Mouse (Mus musculus): ENCODE results near the gene Kri1. TPM values are rescaled to one million over a fixed set of nuclear protein-coding genes. Genes with fewer than 3 reads are reported as not detected.
"Not testable (repeated sequence)": the region's sequence is repeated elsewhere in the genome, so short reads cannot be mapped to it uniquely, and the experiment has no call there.

Kri1 gene
- polyA plus RNA-seq, 1 experiment from 2014 or later, result 8.9 TPM

GRCm38 (mm10) chr9:21264272-21264999 is 23.3 kb downstream of the Kri1 start:
- peak overlapping the region; percentile 96 for H3K4me3 ChIP-seq (ENCODE audit: low read depth, low read length)
- H3K27ac ChIP-seq (ENCODE audit: low read length), result peak overlapping the region; percentile 77
- TF ChIP-seq CTCF (IDR thresholded peaks at IDR 0.05), result no peak
- no peak for TF ChIP-seq EP300 (IDR thresholded peaks at IDR 0.05)
- no peaks in the 10 kb centered on the region for H3K9me3 ChIP-seq (ENCODE audit: low read length)
- no peaks in the 10 kb centered on the region; the same call in 1 of the 2 replicates for H3K36me3 ChIP-seq (ENCODE audit: insufficient read depth, low read length)
- no peak for DNase-seq (ENCODE audit: low spot score)
- ATAC-seq, result peak; percentile 49
- 20% methylated on average over 17 of the region's 17 CpGs for WGBS
- H3K27me3 ChIP-seq (replicated peaks; ENCODE audit: insufficient read depth, low read length), result no peaks in the 10 kb centered on the region
- peak overlapping the region; percentile 88 for H3K4me2 ChIP-seq (replicated peaks; ENCODE audit: low read depth, low read length)
- peaks cover 15% of the 10 kb centered on the region for H3K4me1 ChIP-seq (ENCODE audit: insufficient read depth, low read depth, low read length)
- no peak overlapping the region for H3K9ac ChIP-seq (replicated peaks; ENCODE audit: low read depth)

- no peaks in the 10 kb centered on the region for H3K36me3 ChIP-seq (ENCODE audit: insufficient read depth, low read length)
- no peak overlapping the region for H3K27ac ChIP-seq (ENCODE audit: low read length)
- ATAC-seq, result no peak
- 51% methylated on average over 2 of the region's 2 CpGs for WGBS
- H3K9ac ChIP-seq (replicated peaks; ENCODE audit: low read depth), result no peak overlapping the region
- no peaks in the 10 kb centered on the region for H3K27me3 ChIP-seq (replicated peaks; ENCODE audit: insufficient read depth, low read length)
- peaks cover 15% of the 10 kb centered on the region for H3K4me1 ChIP-seq (ENCODE audit: insufficient read depth, low read depth, low read length)
- H3K4me3 ChIP-seq (ENCODE audit: low read depth, low read length), result no peak overlapping the region
- DNase-seq (ENCODE audit: low spot score), result no peak
- H3K9me3 ChIP-seq (ENCODE audit: low read length), result no peaks in the 10 kb centered on the region
- H3K4me2 ChIP-seq (replicated peaks; ENCODE audit: low read depth, low read length), result no peak overlapping the region
- TF ChIP-seq CTCF (IDR thresholded peaks at IDR 0.05) (no peak), EP300 (IDR thresholded peaks at IDR 0.05) (no peak)
Measured at GRCm38 (mm10) chr9:21261831-21262230, 25.9 kb downstream of the Kri1 start.

GRCm38 (mm10) chr9:21260491-21261040 is 27.2 kb downstream of the Kri1 start:
- Histone ChIP-seq H3K4me1 (ENCODE audit: insufficient read depth, low read depth, low read length) (peaks cover 6% of the 10 kb centered on the region), H3K9me3 (ENCODE audit: low read length) (no peaks in the 10 kb centered on the region), H3K36me3 (ENCODE audit: insufficient read depth, low read length) (no peaks in the 10 kb centered on the region), H3K27me3 (replicated peaks; ENCODE audit: insufficient read depth, low read length) (no peaks in the 10 kb centered on the region), H3K9ac (replicated peaks; ENCODE audit: low read depth) (no peak overlapping the region), H3K27ac (ENCODE audit: low read length) (no peak overlapping the region), H3K4me3 (ENCODE audit: low read depth, low read length) (no peak overlapping the region), H3K4me2 (replicated peaks; ENCODE audit: low read depth, low read length) (no peak overlapping the region)
- TF ChIP-seq EP300 (IDR thresholded peaks at IDR 0.05) (no peak), CTCF (IDR thresholded peaks at IDR 0.05) (no peak)
- ATAC-seq (no peak), DNase-seq (ENCODE audit: low spot score) (no peak)
- 76% methylated on average over 6 of the region's 6 CpGs for WGBS

- H3K9ac ChIP-seq (replicated peaks; ENCODE audit: low read depth); H3K36me3 ChIP-seq (ENCODE audit: insufficient read depth, low read length); H3K27ac ChIP-seq (ENCODE audit: low read length); DNase-seq (ENCODE audit: low spot score); ATAC-seq; H3K4me3 ChIP-seq (ENCODE audit: low read depth, low read length); H3K4me1 ChIP-seq (ENCODE audit: insufficient read depth, low read depth, low read length); H3K9me3 ChIP-seq (ENCODE audit: low read length); H3K4me2 ChIP-seq (replicated peaks; ENCODE audit: low read depth, low read length); H3K27me3 ChIP-seq (replicated peaks; ENCODE audit: insufficient read depth, low read length): not testable (repeated sequence)
- 69% methylated on average over 4 of the region's 4 CpGs for WGBS
Measured at GRCm38 (mm10) chr9:21256349-21256748, 31.4 kb downstream of the Kri1 start.

- no peak overlapping the region for H3K9ac ChIP-seq (replicated peaks; ENCODE audit: low read depth)
- H3K4me2 ChIP-seq (replicated peaks; ENCODE audit: low read depth, low read length), result no peak overlapping the region
- H3K4me3 ChIP-seq (ENCODE audit: low read depth, low read length), result no peak overlapping the region
- DNase-seq (ENCODE audit: low spot score), result no peak
- no peak overlapping the region for H3K27ac ChIP-seq (ENCODE audit: low read length)
- no peaks in the 10 kb centered on the region for H3K4me1 ChIP-seq (ENCODE audit: insufficient read depth, low read depth, low read length)
- TF ChIP-seq CTCF (IDR thresholded peaks at IDR 0.05), result no peak
- TF ChIP-seq EP300 (IDR thresholded peaks at IDR 0.05), result no peak
- H3K36me3 ChIP-seq (ENCODE audit: insufficient read depth, low read length), result no peaks in the 10 kb centered on the region
- peaks cover 1% of the 10 kb centered on the region; the same call in 1 of the 2 replicates for H3K27me3 ChIP-seq (replicated peaks; ENCODE audit: insufficient read depth, low read length)
- no peak for ATAC-seq
- H3K9me3 ChIP-seq (ENCODE audit: low read length), result no peaks in the 10 kb centered on the region
Measured at GRCm38 (mm10) chr9:21254690-21255089, 33.1 kb downstream of the Kri1 start.

GRCm38 (mm10) chr9:21251116-21251735 is 36.5 kb downstream of the Kri1 start:
- H3K4me1 ChIP-seq (ENCODE audit: insufficient read depth, low read depth, low read length), result no peaks in the 10 kb centered on the region
- 55% methylated on average over 13 of the region's 13 CpGs for WGBS
- peaks cover 26% of the 10 kb centered on the region; the same call in 1 of the 2 replicates for H3K27me3 ChIP-seq (replicated peaks; ENCODE audit: insufficient read depth, low read length)
- ATAC-seq (no peak), DNase-seq (ENCODE audit: low spot score) (no peak)
- no peak overlapping the region for H3K9ac ChIP-seq (replicated peaks; ENCODE audit: low read depth)
- H3K4me2 ChIP-seq (replicated peaks; ENCODE audit: low read depth, low read length), result no peak overlapping the region
- TF ChIP-seq CTCF (IDR thresholded peaks at IDR 0.05), result no peak
- no peak for TF ChIP-seq EP300 (IDR thresholded peaks at IDR 0.05)
- H3K27ac ChIP-seq (ENCODE audit: low read length), result no peak overlapping the region
- H3K4me3 ChIP-seq (ENCODE audit: low read depth, low read length), result no peak overlapping the region
- H3K36me3 ChIP-seq (ENCODE audit: insufficient read depth, low read length), result no peaks in the 10 kb centered on the region
- no peaks in the 10 kb centered on the region for H3K9me3 ChIP-seq (ENCODE audit: low read length)

Measured in lung, postnatal 0 days (tissue).